Mouse (Mus musculus) kidney, adult 8-10 months (tissue): ENCODE data around the gene Adora1.

ENCODE experiments used
- DNase-seq, 2 experiments: peaks; one replicate each; pipeline ENCODE4 v3.0.0; 2022

Gene Adora1

GRCm38 (mm10) chr1:134151655-134152412 is 83.4 kb downstream of the Adora1 start:
- peak; percentile 66 to 80 for DNase-seq

- no peak for DNase-seq
These were observed 84.5 kb downstream of the Adora1 start for GRCm38 (mm10) chr1:134150745-134151144.

- DNase-seq: no peak
These were observed 85.2 kb downstream of the Adora1 start for GRCm38 (mm10) chr1:134150076-134150475.
